Mouse (Mus musculus) heart, postnatal 10 days (tissue): ENCODE measurements around the gene Olfr1512. TPM values are rescaled to one million over a fixed set of nuclear protein-coding genes. Genes with fewer than 3 reads are reported as not detected.
"Not testable (repeated sequence)": the region's sequence is repeated elsewhere in the genome, so short reads cannot be mapped to it uniquely, and the experiment has no call there.

Experiments used
- DNase-seq, 2 experiments: peaks; one replicate each; pipeline ENCODE4 v3.0.0; 2021
- intact Hi-C: fragments of 180-260 bp; cut with DNase I; formaldehyde crosslinking; loops from one replicate; pipeline ENCODE4 v1.15.1; 2025
- total RNA-seq, 2 experiments: library from RNA; stranded (reverse); gene quantifications; 2 replicates each; pipeline ENCODE4 v1.2.3; 2021

The Olfr1512 gene
- total RNA-seq: not detected

GRCm38 (mm10) chr14:52379068-52379467, at the start of gene Olfr1512:
TSS of gene Olfr1512 (minus strand) at chr14:52379168.
- no peak for DNase-seq
- intact Hi-C loops: no loop called here

DNA sequence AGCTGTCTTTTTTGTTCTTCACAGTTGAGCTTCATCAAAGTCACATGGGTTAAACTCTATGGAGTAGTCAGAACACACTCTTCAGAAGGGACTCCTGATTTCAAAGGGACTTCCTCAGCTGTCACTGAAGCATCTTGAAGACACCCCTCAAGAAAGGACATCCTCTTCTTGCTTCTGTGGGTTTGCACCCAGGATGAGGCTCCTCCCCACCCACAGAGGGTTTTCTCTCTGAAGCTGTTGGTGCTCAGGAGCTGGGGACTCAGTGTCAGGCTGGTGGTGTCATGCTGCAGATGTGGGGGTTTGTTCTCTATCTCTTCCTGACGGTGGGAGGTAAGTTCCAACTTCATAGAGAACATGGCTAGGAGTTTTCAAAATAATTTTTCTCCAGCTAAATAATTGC, 48.7 kb upstream of the Olfr1512 start:
- no peak for DNase-seq
- intact Hi-C loops: no loop called here

DNA sequence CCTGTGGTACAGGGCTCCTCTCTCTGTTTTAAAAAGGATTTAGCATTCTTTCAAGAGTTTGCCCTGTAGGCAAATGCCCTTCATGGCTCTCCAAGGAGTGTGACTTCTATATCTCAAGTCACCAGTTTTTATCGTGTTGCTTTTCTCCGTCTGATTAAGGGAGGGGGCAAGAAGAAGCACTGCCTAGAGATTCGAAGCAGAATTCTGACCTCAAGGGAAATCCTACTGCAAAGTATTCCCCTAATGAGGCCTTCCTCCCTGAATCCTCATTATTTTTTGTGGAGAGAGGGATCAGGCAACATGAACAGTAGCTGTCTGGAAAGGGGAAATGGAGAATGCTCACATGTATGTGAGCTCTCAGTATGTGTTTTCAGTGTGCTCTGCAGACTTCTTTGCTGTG, 35.3 kb upstream of the Olfr1512 start, which contains the start of gene Olfr1510:
Gene Olfr1510 (minus strand): TSS at position 101 of the 400 bp plus-strand sequence.
- intact Hi-C loops: no loop called here
- no peak for DNase-seq

GRCm38 (mm10) chr14:52410142-52410919, 31.4 kb upstream of the Olfr1512 start:
- DNase-seq, intact Hi-C loops: not testable (repeated sequence)

- intact Hi-C loops: no loop called here
- DNase-seq: no peak
Measured at GRCm38 (mm10) chr14:52397279-52397678, 18.3 kb upstream of the Olfr1512 start, which contains the start of gene Olfr1511. TSS of gene Olfr1511 (minus strand) at chr14:52397379.

- DNase-seq: peak in 1 of 2 experiments; percentile 1
- intact Hi-C loops: not testable (repeated sequence)
Measured at GRCm38 (mm10) chr14:52390084-52390848, 11.3 kb upstream of the Olfr1512 start.

DNA sequence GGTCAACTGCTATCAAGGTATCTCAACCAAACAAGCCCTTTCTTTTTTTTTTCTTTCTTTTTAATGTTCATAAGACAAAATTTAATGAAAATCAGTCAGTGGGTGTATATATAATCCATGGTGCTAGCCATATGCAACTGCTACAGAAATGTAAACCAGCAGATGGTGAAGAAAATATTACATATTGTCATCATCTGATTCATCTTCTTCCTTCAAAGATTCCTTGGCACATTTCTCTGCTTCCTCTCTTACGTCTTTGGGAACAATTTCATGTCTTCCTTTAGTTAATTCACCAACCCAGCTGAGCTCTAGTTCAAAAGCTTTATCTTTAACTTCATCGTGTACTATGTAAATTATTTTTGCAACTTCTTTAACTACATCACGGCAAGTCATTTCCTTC, 10.2 kb downstream of the Olfr1512 start:
- no peak for DNase-seq
- intact Hi-C loops: no loop called here

- intact Hi-C loops: no loop called here
Measured at GRCm38 (mm10) chr14:52356308-52356707, 22.7 kb downstream of the Olfr1512 start, which contains the start of gene Olfr1513. TSS of gene Olfr1513 (minus strand) at chr14:52356408.

GRCm38 (mm10) chr14:52339512-52339852, 39.5 kb downstream of the Olfr1512 start:
- no peak for DNase-seq
- intact Hi-C loops: loop anchor here (2.0 kb wide), 1 partner anchor 215 kb away; no protein-coding TSS in a partner anchor

More at GRCm38 (mm10) chr14:52356308-52356707, 22.7 kb downstream of the Olfr1512 start, which contains the start of gene Olfr1513:
- DNase-seq: no peak

DNA sequence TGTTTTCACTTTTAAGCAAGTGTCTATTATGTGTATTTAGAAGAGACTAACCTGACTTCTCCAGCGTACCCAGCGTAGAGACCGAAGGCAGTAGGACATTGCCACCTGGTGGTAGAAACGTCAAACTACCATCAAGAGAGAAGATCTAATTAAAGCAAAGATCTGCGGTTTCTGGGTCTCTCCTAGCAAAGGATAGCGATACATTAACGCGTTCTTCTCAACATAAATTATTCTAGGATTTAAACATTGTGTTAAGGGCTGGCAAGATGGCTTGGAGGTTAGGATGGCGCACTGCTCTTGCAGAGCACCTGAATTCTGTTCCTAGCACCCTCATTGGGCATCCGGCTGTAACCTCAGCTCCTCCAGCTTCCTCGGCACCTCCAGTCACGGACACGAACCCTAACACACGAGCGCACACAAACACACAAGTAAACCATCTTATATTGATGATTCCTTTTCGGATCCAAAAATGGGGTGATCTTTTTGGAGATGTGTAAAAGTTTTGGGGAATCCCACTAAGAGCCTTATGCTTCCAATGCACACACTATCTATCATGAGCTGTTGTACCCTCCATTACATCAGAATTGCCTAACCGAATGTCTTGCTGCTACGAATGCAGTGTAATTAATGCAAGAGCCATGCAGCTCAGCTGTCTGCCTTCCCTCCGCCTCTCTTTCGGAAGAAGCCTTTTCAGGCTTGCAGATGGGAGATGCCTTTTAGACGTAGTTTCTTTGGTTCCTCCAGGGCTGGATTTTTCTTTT, 40.0 kb downstream of the Olfr1512 start:
- peak; percentile 71 to 79 for DNase-seq
- intact Hi-C loops: loop anchor here (1.0 to 2.0 kb wide), 2 partner anchors 44 to 214 kb away; no protein-coding TSS in a partner anchor

DNA sequence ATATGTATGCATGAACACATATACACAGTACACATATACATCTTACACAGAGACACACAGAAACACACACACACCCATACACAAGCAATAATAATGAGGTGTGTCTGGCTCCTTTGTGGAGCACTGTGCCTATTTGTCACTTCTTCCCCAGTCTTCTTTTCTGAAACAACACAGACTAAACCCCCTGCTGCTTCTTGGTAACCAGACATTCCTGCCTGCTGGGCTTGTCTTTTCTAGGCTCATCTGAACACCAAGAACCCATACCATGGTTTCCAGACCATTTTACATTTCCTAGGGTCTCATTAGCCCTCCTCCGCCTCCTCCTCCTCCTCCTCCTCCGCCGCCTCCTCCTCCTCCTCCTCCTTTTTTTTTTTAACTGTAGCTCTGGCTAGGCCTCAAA, 46.8 kb downstream of the Olfr1512 start:
- no peak for DNase-seq
- intact Hi-C loops: no loop called here

DNA sequence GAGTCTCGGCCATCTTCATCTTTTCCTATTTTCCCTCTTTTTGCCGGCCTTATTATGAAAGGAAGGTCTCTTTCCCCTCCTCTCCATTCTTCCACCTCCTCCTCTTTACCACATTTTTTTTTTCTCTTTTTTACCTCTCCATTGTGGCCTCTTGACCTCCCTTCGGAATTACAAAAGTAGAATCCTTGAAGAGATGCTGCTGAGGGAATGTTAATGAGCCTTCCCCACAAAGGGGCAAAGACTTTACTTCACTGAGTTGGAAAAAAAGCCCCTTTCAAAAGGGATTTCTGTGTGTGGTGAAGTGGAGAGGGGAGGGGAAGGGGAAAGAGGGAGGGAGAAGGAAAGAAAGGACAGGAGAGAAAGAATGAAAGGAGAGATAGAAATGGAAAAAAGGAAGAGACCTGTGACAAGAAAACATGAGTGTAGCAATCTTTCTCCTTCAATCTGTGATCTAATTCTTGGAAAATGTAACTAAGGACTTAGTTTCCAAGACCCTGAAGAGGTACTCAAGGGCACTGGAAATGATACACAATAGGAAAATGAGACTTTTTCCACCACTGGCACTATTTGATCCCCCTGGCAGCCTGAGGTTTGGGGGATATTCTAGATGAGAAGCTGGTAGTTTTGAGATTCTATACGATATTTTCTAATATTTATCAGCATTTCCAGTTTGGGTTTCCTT, 47.8 kb downstream of the Olfr1512 start:
- no peak for DNase-seq
- intact Hi-C loops: no loop called here

GRCm38 (mm10) chr14:52327910-52328812, 50.8 kb downstream of the Olfr1512 start, which contains the start of gene Sall2:
TSS of gene Sall2 (minus strand) at chr14:52328762.
- no peak for DNase-seq
- intact Hi-C loops: no loop called here

- intact Hi-C loops: no loop called here
- no peak for DNase-seq
Measured at GRCm38 (mm10) chr14:52327375-52327901, 51.5 kb downstream of the Olfr1512 start.

DNA sequence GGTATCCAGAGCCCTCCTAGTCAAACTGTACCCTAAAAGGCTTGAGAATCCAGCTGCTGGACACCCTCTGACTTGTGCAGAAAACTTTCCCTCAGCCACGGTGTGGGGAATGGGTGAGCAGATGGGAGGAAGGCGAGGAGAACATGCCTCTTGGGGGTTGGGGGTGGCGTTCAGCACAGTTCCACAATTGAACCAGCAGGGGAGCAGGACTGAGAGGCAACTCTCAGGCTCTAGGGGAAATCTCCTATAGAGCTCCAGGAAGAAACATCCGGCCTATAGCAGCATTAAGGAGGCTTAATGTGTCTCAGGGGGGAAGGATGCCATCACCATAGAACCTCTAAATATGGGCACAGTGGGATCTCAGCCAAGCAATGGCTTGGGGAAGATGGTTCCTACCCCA, 53.1 kb downstream of the Olfr1512 start:
- intact Hi-C loops: no loop called here
- DNase-seq: no peak
